Mouse (Mus musculus) neutrophil, adult 65 days (primary cell): Measurements from ENCODE around the gene Tbk1. TPM values are rescaled to one million over a fixed set of nuclear protein-coding genes. Genes with fewer than 3 reads are reported as not detected.

ENCODE experiments used
- total RNA-seq: library from RNA; stranded (reverse); gene quantifications from 2 replicates; pipeline ENCODE4 v1.2.4, GENCODE M21; 2023

Tbk1 gene
- total RNA-seq, result 59.1 and 77.8 TPM in 2 replicates

DNA sequence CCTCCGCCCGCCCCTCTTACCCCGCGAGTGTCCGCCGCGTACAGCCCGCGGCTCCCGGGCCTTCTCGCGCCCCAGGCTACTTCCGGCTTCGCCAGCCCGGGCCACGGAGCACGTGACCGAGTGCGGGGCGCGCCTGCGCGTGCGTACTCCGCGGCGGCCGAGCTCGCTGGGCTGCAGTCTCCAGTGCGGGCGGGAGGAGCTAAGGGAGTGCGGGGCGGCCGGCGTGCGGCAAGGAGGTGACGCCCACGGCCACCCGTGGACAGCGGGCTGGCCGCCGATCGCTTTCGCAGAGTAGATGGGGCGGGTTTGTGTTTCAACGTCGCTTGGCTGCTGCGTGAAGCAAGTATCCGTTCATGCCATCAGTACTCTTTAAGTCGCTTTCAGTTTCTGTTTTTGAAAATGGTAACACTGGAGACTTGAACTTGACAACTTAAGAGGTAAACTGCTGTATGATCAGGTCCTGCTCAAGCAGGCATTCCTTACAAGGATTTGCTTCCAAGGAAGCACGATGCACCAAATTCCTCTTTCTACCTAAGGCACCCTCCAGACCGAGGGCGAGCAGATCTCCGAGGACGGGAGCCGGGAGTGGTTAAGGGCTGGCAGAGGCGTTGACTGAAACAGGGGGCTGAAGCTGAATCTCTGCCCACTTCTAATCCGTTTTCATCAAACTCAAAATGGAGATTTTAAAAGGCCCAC, at the start of gene Tbk1:
Gene Tbk1 (minus strand): TSS at position 113 of the 696 bp plus-strand sequence.

GRCm38 (mm10) chr10:121626186-121626882, 39.7 kb upstream of the Tbk1 start, which contains the start of gene Xpot:
Xpot (minus strand) TSS chr10:121626332.

Other genes with a start within 250 kb of the Tbk1 start
- 0.28 and 1.2 TPM in 2 replicates for gene Tbc1d30, start 235.5 kb downstream of the Tbk1 start, total RNA-seq
- gene Gns, start 221.7 kb downstream of the Tbk1 start, total RNA-seq, result 228 and 327 TPM in 2 replicates
- 175 and 217 TPM in 2 replicates for gene Rassf3, start 110.4 kb downstream of the Tbk1 start, total RNA-seq
- gene Xpot, start 39.5 kb upstream of the Tbk1 start, total RNA-seq, result 14.0 and 15.9 TPM in 2 replicates
- not detected in 2 replicates for gene D930020B18Rik, start 54.8 kb upstream of the Tbk1 start, total RNA-seq
- 8.0 and 10.4 TPM in 2 replicates for gene BC048403, start 153.2 kb upstream of the Tbk1 start, total RNA-seq